Mouse (Mus musculus): Measurements from ENCODE around the gene Btg3.

The Btg3 gene

GRCm38 (mm10) chr16:78346662-78347327, 30.2 kb downstream of the Btg3 start:
- no peak for DNase-seq

- DNase-seq: no peak
These were observed 33.2 kb downstream of the Btg3 start for GRCm38 (mm10) chr16:78343792-78344191.

- DNase-seq: no peak
These were observed 34.2 kb downstream of the Btg3 start for GRCm38 (mm10) chr16:78342767-78343166.

- DNase-seq: no peak
These were observed 35.6 kb downstream of the Btg3 start for GRCm38 (mm10) chr16:78341356-78341755.

- DNase-seq: no peak
These were observed 39.8 kb downstream of the Btg3 start for GRCm38 (mm10) chr16:78337226-78337625.

GRCm38 (mm10) chr16:78327999-78328398, 49.0 kb downstream of the Btg3 start:
- DNase-seq: no peak

- no peak for DNase-seq
These were observed 49.4 kb downstream of the Btg3 start for GRCm38 (mm10) chr16:78327562-78327961.

GRCm38 (mm10) chr16:78325972-78326848, 50.8 kb downstream of the Btg3 start:
- no peak for DNase-seq

GRCm38 (mm10) chr16:78322140-78322539, 54.9 kb downstream of the Btg3 start:
- DNase-seq: no peak

- DNase-seq: no peak
These were observed 55.4 kb downstream of the Btg3 start for GRCm38 (mm10) chr16:78321559-78321958.

GRCm38 (mm10) chr16:78319711-78320110, 57.3 kb downstream of the Btg3 start:
- no peak for DNase-seq

- DNase-seq: no peak
These were observed 59.0 kb downstream of the Btg3 start for GRCm38 (mm10) chr16:78317960-78318359.

- DNase-seq: peak; percentile 21
These were observed 60.1 kb downstream of the Btg3 start for GRCm38 (mm10) chr16:78316849-78317248.

GRCm38 (mm10) chr16:78314026-78314425, 63.0 kb downstream of the Btg3 start:
- no peak for DNase-seq

- no peak for DNase-seq
These were observed 63.7 kb downstream of the Btg3 start for GRCm38 (mm10) chr16:78313135-78313887.

- DNase-seq: no peak
These were observed 67.7 kb downstream of the Btg3 start for GRCm38 (mm10) chr16:78309258-78309657.

GRCm38 (mm10) chr16:78307476-78308192, 69.4 kb downstream of the Btg3 start:
- DNase-seq: no peak

GRCm38 (mm10) chr16:78306606-78307005, 70.4 kb downstream of the Btg3 start:
- no peak for DNase-seq

GRCm38 (mm10) chr16:78305606-78306100, 71.3 kb downstream of the Btg3 start:
- DNase-seq: no peak

- peak; percentile 24 for DNase-seq
These were observed 74.3 kb downstream of the Btg3 start for GRCm38 (mm10) chr16:78302678-78303050.

GRCm38 (mm10) chr16:78301831-78302677, 74.9 kb downstream of the Btg3 start:
- peak; percentile 39 for DNase-seq
